Mouse (Mus musculus) liver, adult (tissue): ENCODE results near the gene Gm21904.
"Not testable (repeated sequence)": the region's sequence is repeated elsewhere in the genome, so short reads cannot be mapped to it uniquely, and the experiment has no call there.

Experiments
- GATA4 ChIP-seq: IDR thresholded peaks from 2 replicates; pipeline ENCODE4 v1.6.1; 2014; ENCODE audit warnings: mild to moderate bottlenecking, low read length; ENCODE audit not compliant: insufficient replicate concordance

Gm21904 gene

DNA sequence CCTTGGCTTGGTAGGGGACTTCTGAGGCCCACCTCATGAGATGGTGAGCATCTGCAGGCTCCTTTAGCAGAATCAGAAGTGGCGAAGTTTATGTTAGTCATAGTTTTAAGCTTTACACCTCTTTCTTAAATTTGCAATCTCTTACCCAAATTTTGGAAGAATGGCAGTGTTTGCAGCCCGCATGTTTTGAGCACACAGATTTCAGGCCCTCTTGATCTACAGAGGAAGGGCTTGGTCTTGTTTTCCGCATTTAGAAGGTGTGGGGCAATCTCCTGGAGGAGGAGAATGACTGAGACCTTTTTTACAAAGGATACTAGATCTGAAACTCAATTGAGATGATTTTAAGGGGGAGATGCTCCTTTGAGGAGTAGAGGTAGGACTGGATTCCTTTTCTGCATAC, at the start of gene Gm21904:
Gene Gm21904, minus strand, starts transcription at position 101 of the 400 bp plus-strand sequence.
- not testable (repeated sequence) for TF ChIP-seq GATA4

DNA sequence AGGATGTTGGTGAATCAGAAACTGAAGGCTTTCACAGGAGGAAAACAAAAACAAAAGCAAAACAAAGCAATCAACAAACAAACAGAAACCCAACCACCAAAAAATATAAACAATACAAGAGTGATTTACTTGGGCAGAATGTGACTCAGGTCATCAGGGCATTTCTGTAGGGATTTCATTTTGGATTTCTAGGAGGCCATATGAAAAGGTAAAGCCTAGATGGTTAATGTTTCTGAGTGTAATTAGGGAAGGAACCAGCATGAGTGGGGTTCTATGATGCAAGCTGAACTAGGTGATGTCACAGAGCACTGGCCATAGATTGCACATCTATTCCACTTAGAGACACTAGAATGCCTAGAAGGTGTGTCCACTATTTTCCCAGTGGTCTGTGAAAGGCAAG, 28.4 kb upstream of the Gm21904 start, which contains the start of the genes Gm20772 and Gm20831:
Gene Gm20772, plus strand, starts transcription at position 301 of the 400 bp plus-strand sequence.
Gene Gm20831, plus strand, starts transcription at position 301 of the 400 bp plus-strand sequence.
- not testable (repeated sequence) for TF ChIP-seq GATA4
